Mouse (Mus musculus): Measurements from ENCODE around the gene Icam4. TPM values are rescaled to one million over a fixed set of nuclear protein-coding genes. Genes with fewer than 3 reads are reported as not detected.
"Not testable (repeated sequence)": the region's sequence is repeated elsewhere in the genome, so short reads cannot be mapped to it uniquely, and the experiment has no call there.

Gene Icam4
- polyA plus RNA-seq, 1 experiment from 2014 or later, result 1.0 TPM

DNA sequence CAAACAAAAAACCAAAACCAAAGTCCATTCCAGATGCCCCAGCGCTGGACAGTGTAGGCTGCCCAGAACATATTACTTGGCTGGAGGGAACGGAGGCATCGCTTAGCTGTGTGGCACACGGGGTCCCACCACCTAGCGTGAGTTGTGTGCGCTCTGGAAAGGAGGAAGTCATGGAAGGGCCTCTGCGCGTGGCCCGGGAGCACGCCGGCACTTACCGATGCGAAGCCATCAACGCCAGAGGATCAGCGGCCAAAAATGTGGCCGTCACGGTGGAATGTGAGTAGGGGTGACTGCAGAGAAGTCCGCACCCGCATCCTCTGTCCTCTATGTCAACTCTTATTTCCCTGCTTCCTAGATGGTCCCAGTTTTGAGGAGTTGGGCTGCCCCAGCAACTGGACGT, 7.0 kb downstream of the Icam4 start:
- Histone ChIP-seq H3K4me3 (replicated peaks) (no peak overlapping the region), H3K4me1 (peaks cover 45% of the 10 kb centered on the region), H3K9me3 (replicated peaks) (no peaks in the 10 kb centered on the region), H3K4me2 (replicated peaks) (0 out of 2 replicates have a peak overlapping the region, but pooled peaks have one; percentile 72), H3K36me3 (no peaks in the 10 kb centered on the region), H3K27ac (replicated peaks) (no peak overlapping the region), H3K9ac (no peak overlapping the region), H3K27me3 (peaks cover 89% of the 10 kb centered on the region)
- ATAC-seq (ENCODE audit: insufficient number of reproducible peaks, low FRiP score, low TSS enrichment, low read depth), result no peak
- 11% methylated on average over 20 of the region's 20 CpGs for WGBS

DNA sequence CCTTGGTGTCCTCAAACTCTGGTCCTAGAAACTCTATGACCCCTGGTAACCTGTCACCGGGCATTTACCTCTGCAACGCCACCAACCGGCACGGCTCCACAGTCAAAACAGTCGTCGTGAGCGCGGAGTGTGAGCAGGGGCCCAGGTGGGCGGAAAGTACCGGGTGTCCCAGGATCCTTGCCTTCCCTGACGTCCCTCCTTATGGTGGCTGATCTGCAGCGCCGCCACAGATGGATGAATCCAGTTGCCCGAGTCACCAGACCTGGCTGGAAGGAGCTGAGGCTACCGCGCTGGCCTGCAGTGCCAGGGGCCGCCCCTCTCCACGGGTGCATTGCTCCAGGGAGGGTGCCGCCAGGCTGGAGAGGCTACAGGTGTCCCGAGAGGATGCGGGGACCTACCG, 7.5 kb downstream of the Icam4 start:
- H3K9ac ChIP-seq, result no peak overlapping the region

DNA sequence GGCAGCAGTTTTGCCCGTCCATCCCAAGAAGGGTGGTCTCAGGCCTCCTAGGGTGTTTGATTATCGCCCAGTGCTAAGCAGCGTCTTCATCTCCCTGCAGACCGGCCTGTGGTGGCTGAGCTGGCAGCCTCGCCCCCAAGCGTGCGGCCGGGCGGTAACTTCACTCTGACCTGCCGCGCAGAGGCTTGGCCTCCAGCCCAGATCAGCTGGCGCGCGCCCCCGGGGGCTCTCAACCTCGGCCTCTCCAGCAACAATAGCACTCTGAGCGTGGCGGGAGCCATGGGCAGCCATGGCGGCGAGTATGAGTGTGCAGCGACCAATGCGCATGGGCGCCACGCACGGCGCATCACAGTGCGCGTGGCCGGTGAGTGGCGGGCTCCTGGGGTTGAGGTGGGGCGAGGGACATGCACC, 8.3 kb downstream of the Icam4 start:
- Histone ChIP-seq H3K27me3 (peaks cover 80% of the 10 kb centered on the region), H3K9ac (no peak overlapping the region), H3K36me3 (no peaks in the 10 kb centered on the region), H3K4me2 (replicated peaks) (peak overlapping the region; percentile 72), H3K4me1 (peaks cover 35% of the 10 kb centered on the region), H3K4me3 (replicated peaks) (peak overlapping the region; percentile 40), H3K27ac (replicated peaks) (no peak overlapping the region), H3K9me3 (replicated peaks) (no peaks in the 10 kb centered on the region)
- 1% methylated on average over 31 of the region's 31 CpGs for WGBS
- ATAC-seq (ENCODE audit: insufficient number of reproducible peaks, low FRiP score, low TSS enrichment, low read depth), result no peak; the same call in 1 of the 2 replicates

More for the DNA sequence above, 7.5 kb downstream of the Icam4 start:
- WGBS, result 1% methylated on average over 22 of the region's 22 CpGs
- H3K9me3 ChIP-seq (replicated peaks), result no peaks in the 10 kb centered on the region
- peak overlapping the region; percentile 40; the same call in 1 of the 2 replicates for H3K4me3 ChIP-seq (replicated peaks)
- H3K4me1 ChIP-seq, result peaks cover 43% of the 10 kb centered on the region
- H3K27me3 ChIP-seq, result peaks cover 88% of the 10 kb centered on the region
- no peak for ATAC-seq (ENCODE audit: insufficient number of reproducible peaks, low FRiP score, low TSS enrichment, low read depth)
- H3K27ac ChIP-seq (replicated peaks), result no peak overlapping the region
- H3K4me2 ChIP-seq (replicated peaks), result peak overlapping the region; percentile 72; the same call in 1 of the 2 replicates
- H3K36me3 ChIP-seq, result no peaks in the 10 kb centered on the region

DNA sequence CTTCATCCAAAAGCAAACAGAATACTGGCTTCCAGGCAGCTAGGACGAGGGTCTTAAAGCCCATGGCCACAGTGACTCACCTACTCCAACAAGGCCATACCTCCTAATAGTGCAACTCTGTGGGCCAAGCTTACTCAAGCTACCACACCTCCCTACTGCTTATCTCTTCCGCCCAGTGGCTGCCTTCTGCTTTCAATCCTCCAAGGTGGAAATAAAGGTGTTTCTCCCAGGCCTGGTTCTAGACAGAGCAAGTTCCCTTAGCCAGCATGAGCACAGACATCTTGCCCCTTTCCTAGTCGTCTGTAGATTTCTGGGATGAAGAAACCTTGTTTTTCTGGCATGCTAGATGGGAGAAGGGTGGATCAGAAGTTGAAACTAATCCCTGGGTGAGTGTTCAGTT, 10.6 kb downstream of the Icam4 start:
- peaks cover 19% of the 10 kb centered on the region for H3K4me1 ChIP-seq
- ATAC-seq (ENCODE audit: insufficient number of reproducible peaks, low FRiP score, low TSS enrichment, low read depth), result no peak
- H3K9ac ChIP-seq, result no peak overlapping the region
- no peaks in the 10 kb centered on the region for H3K36me3 ChIP-seq
- no peak overlapping the region for H3K27ac ChIP-seq (replicated peaks)
- WGBS, result 61% methylated on average over 3 of the region's 3 CpGs
- H3K4me3 ChIP-seq (replicated peaks), result no peak overlapping the region
- H3K27me3 ChIP-seq, result peaks cover 58% of the 10 kb centered on the region
- H3K9me3 ChIP-seq (replicated peaks), result no peaks in the 10 kb centered on the region
- H3K4me2 ChIP-seq (replicated peaks), result no peak overlapping the region

DNA sequence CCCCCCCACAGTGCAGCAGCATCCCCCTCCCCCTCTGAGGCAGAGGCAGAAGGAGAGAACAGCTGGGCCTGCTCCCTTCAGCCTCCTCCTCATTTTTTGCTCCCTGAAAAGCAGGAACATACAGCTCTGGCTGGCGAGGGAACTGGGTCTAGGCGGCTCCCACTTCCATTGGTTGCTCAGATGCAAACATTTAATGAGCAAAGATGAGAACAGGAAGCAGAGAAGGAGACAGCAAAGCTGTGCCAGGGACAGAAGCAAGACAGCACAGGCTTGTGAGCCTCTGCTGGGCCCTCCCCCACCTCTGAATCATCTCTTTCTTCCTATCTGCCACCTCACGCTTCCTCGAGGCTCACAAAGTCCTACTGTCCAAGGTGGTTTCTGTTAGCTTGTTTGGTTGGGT, 12.1 kb downstream of the Icam4 start:
- Histone ChIP-seq H3K36me3 (no peaks in the 10 kb centered on the region), H3K4me2 (replicated peaks) (no peak overlapping the region), H3K9me3 (replicated peaks) (no peaks in the 10 kb centered on the region), H3K27ac (replicated peaks) (no peak overlapping the region), H3K4me3 (replicated peaks) (no peak overlapping the region), H3K4me1 (peaks cover 15% of the 10 kb centered on the region), H3K9ac (no peak overlapping the region), H3K27me3 (peaks cover 43% of the 10 kb centered on the region)
- 28% methylated on average over 4 of the region's 4 CpGs for WGBS
- no peak for ATAC-seq (ENCODE audit: insufficient number of reproducible peaks, low FRiP score, low TSS enrichment, low read depth)

DNA sequence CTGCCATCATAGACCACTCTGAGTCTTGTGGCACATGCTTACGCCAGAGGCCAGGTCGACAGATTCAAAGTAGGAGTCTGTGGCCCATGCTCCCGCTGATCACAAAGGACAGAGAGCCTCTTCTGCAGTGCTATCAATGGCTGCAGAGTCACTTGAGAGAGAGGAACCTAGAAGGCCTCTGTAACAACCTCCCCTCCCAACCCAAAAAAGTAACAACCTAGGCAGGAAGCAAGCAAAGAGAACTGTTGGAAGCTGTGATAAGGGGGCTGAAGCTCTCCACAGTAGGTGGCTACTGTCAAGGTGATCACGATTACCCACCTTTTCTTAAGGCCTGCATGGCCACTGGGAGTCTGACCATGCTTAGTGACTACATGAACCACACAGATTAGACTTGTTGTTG, 14.4 kb downstream of the Icam4 start:
- ATAC-seq (ENCODE audit: insufficient number of reproducible peaks, low FRiP score, low TSS enrichment, low read depth), result no peak
- H3K27me3 ChIP-seq, result peaks cover 21% of the 10 kb centered on the region
- H3K9me3 ChIP-seq (replicated peaks), result no peaks in the 10 kb centered on the region
- H3K4me1 ChIP-seq, result no peaks in the 10 kb centered on the region
- no peaks in the 10 kb centered on the region for H3K36me3 ChIP-seq
- no peak overlapping the region for H3K4me3 ChIP-seq (replicated peaks)
- no peak overlapping the region for H3K9ac ChIP-seq
- H3K27ac ChIP-seq (replicated peaks), result no peak overlapping the region
- 81% methylated on average over 4 of the region's 4 CpGs for WGBS
- no peak overlapping the region for H3K4me2 ChIP-seq (replicated peaks)

DNA sequence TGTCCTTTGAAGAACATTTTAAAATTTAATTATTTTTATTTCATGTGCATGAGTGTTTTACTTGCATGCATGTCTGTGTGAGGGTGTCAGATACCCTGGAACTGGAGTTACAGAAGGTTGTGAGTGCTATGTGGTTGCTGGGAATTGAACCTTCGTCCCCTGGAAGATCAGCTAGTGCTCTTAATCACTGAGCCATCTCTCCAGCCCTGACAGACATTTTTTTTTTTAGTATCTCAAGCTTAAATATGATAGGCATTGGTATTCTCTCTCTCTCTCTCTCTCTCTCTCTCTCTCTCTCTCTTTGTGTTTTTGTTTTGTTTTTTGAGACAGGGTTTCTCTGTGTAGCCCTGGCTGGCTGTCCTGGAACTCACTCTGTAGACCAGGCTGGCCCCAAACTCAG, 15.6 kb downstream of the Icam4 start:
- H3K9me3 ChIP-seq (replicated peaks); ATAC-seq (ENCODE audit: insufficient number of reproducible peaks, low FRiP score, low TSS enrichment, low read depth); H3K4me2 ChIP-seq (replicated peaks); H3K36me3 ChIP-seq; H3K4me3 ChIP-seq (replicated peaks); H3K9ac ChIP-seq; H3K4me1 ChIP-seq; H3K27ac ChIP-seq (replicated peaks); H3K27me3 ChIP-seq: not testable (repeated sequence)
- WGBS, result 61% methylated on average over 1 of the region's 1 CpGs

DNA sequence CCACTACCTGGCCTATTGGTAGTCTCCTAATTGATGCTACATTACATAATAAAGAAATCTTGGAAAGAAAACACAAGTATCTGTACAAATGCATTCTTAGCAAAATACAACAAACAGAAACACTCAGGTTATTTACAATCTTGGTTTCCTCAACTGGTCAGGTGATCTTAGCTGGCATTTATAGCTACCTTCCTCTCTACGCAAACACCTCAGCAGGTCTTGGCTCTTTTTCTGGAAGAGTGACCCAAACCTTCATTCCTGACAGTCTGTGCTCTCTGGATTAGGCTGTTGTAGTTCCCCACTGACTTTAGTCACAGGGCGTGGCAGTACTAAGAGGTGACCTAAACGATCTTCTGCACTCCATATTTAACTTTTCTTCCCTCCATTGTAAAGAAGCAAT, 16.1 kb downstream of the Icam4 start:
- Histone ChIP-seq H3K4me1 (no peaks in the 10 kb centered on the region), H3K9me3 (replicated peaks) (no peaks in the 10 kb centered on the region), H3K4me3 (replicated peaks) (no peak overlapping the region), H3K4me2 (replicated peaks) (no peak overlapping the region), H3K27me3 (peaks cover 5% of the 10 kb centered on the region; the same call in 1 of the 2 replicates), H3K9ac (no peak overlapping the region), H3K27ac (replicated peaks) (no peak overlapping the region), H3K36me3 (no peaks in the 10 kb centered on the region)
- WGBS, result 78% methylated on average over 3 of the region's 3 CpGs
- no peak for ATAC-seq (ENCODE audit: insufficient number of reproducible peaks, low FRiP score, low TSS enrichment, low read depth)

DNA sequence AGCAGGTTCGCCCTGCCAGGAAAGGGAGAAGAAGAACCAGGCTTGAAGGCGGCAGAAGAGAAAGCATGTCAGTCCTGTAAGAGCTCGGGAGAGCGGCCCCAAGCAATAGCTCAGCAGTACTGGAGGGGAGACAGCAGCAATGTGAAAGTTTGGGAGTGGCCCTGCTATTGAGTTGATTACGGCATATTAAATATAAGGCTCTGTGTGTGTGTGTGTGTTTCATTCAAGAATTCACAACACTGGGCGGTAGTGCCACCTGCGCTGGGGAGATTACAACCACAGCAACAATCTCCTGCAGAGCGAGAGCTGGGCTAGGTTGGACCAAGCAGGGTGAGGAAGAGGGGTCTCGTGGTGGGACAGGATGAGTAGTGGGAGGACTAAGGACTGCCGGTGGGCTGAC, 22.4 kb downstream of the Icam4 start:
- Histone ChIP-seq H3K36me3 (no peaks in the 10 kb centered on the region), H3K9ac (no peak overlapping the region), H3K4me1 (no peaks in the 10 kb centered on the region), H3K27ac (replicated peaks) (no peak overlapping the region), H3K4me3 (replicated peaks) (no peak overlapping the region), H3K27me3 (no peaks in the 10 kb centered on the region), H3K9me3 (replicated peaks) (no peaks in the 10 kb centered on the region), H3K4me2 (replicated peaks) (no peak overlapping the region)
- no peak for ATAC-seq (ENCODE audit: insufficient number of reproducible peaks, low FRiP score, low TSS enrichment, low read depth)
- 63% methylated on average over 10 of the region's 10 CpGs for WGBS

DNA sequence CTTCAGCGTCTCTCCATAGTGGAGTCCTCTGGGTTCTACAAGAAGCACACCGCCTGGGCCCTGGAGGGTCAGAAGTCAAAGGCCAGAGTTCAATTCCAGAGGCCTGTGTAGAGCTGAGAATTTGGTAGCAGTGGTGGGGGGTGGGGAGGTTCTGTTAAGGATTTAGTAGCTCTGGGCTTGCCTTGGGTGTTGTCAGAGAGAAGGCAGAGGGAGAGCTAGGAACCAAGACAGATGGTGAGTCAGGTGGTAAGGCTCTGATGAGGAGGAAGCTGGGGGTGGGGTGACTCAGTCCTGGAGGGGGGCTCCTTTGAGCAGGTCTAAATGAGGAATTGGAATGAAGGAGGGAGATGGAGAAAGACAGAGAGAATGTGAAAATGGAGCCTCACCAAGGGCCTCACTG, 33.8 kb downstream of the Icam4 start:
- Histone ChIP-seq H3K27ac (replicated peaks) (no peak overlapping the region), H3K36me3 (peaks cover 39% of the 10 kb centered on the region), H3K4me3 (replicated peaks) (no peak overlapping the region), H3K9me3 (replicated peaks) (no peaks in the 10 kb centered on the region), H3K27me3 (no peaks in the 10 kb centered on the region), H3K4me2 (replicated peaks) (no peak overlapping the region), H3K4me1 (no peaks in the 10 kb centered on the region), H3K9ac (no peak overlapping the region)
- 76% methylated on average over 2 of the region's 2 CpGs for WGBS
- ATAC-seq (ENCODE audit: insufficient number of reproducible peaks, low FRiP score, low TSS enrichment, low read depth), result no peak

DNA sequence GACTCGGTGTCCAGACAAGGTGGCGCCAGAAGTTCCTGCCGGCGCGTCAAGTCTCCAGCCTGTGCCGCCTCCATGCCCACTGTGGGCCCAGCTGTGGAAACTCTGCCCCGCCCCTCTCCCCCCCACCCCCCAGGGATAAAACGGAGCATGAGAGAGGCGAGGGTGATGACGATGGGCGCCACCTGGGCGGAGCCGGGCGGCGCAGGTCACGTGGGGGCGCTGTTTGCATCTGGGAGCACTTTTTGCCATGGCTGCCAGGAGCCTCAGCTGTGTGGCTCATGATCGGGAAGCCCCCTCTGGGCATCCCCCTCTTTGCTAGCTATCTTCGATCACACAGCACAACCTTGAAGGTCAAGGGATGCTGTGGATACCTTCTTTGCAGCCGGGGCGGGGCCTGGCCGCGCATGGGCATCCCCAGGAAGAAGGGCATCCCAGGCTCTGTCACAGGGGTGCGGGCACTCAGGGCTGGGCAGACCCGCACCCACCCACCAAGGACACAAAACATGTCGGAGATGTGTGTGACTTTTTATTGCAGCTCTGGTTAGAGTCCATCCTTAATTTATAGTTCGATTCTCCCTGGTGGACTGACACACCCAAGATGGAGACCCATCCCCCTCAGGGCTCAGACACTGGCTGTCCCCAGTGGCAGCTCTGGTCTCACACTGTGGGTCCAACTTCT, 38.0 kb downstream of the Icam4 start, which contains the start of gene Zglp1:
TSS of gene Zglp1 (minus strand) at position 88 of the 679 bp plus-strand sequence.
- 87% methylated on average over 27 of the region's 27 CpGs for WGBS
- peaks cover 44% of the 10 kb centered on the region for H3K36me3 ChIP-seq

DNA sequence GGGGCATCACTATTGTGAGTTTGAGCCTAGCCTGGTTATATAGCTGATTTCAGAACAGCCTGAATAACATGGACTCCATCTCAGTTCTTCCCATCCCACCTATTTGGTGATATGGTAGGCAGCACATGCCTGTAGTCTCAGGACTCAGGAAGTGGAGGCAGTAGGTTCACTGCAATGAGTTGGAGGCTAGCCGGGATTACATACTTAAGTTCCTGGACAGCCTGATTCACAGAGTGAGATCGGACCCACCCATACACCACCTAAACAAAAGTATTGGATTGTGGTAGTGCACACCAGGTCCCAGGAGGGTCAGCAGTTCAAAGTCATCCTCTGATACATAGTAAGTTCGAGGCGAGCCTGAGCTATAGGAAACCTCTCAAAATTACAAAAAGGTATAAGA, 43.5 kb downstream of the Icam4 start:
- H3K27ac ChIP-seq (replicated peaks), result no peak overlapping the region
- H3K9ac ChIP-seq, result peak overlapping the region; percentile 80
- H3K4me3 ChIP-seq (replicated peaks), result peak overlapping the region; percentile 93
- no peak for ATAC-seq (ENCODE audit: insufficient number of reproducible peaks, low FRiP score, low TSS enrichment, low read depth)
- H3K4me2 ChIP-seq (replicated peaks), result peak overlapping the region; percentile 85
- WGBS, result 11% methylated on average over 4 of the region's 4 CpGs
- peaks cover 15% of the 10 kb centered on the region for H3K4me1 ChIP-seq
- no peaks in the 10 kb centered on the region for H3K27me3 ChIP-seq
- no peaks in the 10 kb centered on the region for H3K9me3 ChIP-seq (replicated peaks)
- peaks cover 42% of the 10 kb centered on the region for H3K36me3 ChIP-seq

More for the DNA sequence above, 38.0 kb downstream of the Icam4 start, which contains the start of gene Zglp1:
- no peak within 1 kb of the TSS for H3K9ac ChIP-seq
- H3K27ac ChIP-seq (replicated peaks), result no peak within 1 kb of the TSS
- no peak within 1 kb of the TSS for H3K4me3 ChIP-seq (replicated peaks)
- no peaks in the 10 kb centered on the region for H3K27me3 ChIP-seq
- no peak for ATAC-seq (ENCODE audit: insufficient number of reproducible peaks, low FRiP score, low TSS enrichment, low read depth)
- no peaks in the 10 kb centered on the region for H3K9me3 ChIP-seq (replicated peaks)
- H3K4me2 ChIP-seq (replicated peaks), result no peak within 1 kb of the TSS
- peaks cover 4% of the 10 kb centered on the region; the same call in 1 of the 2 replicates for H3K4me1 ChIP-seq

All from embryonic facial prominence, embryonic 15.5 days (tissue).